Mouse (Mus musculus) small intestine, adult 2 months (tissue): ENCODE results near the gene Slc44a2.

ENCODE experiments used
- CTCF ChIP-seq: fragments of 200-500 bp; IDR thresholded peaks from 2 replicates; pipeline ENCODE4 v1.5.1; 2012; ENCODE audit warnings: low read depth, mild to moderate bottlenecking, control low read depth, inconsistent platforms, low read length, moderate library complexity, mixed read lengths; ENCODE audit not compliant: insufficient replicate concordance, insufficient read length; ENCODE audit errors: extremely low read depth
- POLR2A ChIP-seq: fragments of 200-500 bp; IDR thresholded peaks from 2 replicates; pipeline ENCODE4 v1.6.1; 2012; ENCODE audit warnings: low read depth, mild to moderate bottlenecking, control low read depth, inconsistent platforms, low read length, moderate library complexity

DNA sequence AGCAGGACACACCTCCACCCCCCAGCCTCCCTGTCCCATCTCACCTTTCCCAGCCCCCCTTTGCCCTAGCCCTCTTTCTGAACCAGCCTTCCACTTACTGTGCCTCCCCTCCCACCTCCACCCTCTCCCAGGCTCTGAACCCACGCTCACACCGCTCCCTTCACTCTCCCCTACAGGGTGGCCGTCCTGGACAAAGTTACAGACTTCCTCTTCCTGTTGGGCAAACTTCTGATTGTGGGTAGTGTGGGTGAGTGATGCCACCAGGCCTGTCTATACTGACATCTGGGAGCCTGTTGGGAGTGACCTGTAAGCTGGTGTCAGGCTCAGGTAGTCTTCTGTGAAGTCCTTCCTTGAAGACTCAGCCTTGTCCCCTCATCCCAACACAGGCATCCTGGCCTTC lies 27.7 kb downstream of the Slc44a2 start:
- TF ChIP-seq CTCF (no peak), POLR2A (no peak)
